Mouse (Mus musculus): ENCODE measurements around the gene Lrrc23. TPM values are rescaled to one million over a fixed set of nuclear protein-coding genes. Genes with fewer than 3 reads are reported as not detected.
A peak's percentile ranks its signal among the peaks of the same experiment; 100 is the strongest.

Lrrc23 gene
- total and polyA plus RNA-seq, 3 experiments: 3.2 TPM; not detected in 2

DNA sequence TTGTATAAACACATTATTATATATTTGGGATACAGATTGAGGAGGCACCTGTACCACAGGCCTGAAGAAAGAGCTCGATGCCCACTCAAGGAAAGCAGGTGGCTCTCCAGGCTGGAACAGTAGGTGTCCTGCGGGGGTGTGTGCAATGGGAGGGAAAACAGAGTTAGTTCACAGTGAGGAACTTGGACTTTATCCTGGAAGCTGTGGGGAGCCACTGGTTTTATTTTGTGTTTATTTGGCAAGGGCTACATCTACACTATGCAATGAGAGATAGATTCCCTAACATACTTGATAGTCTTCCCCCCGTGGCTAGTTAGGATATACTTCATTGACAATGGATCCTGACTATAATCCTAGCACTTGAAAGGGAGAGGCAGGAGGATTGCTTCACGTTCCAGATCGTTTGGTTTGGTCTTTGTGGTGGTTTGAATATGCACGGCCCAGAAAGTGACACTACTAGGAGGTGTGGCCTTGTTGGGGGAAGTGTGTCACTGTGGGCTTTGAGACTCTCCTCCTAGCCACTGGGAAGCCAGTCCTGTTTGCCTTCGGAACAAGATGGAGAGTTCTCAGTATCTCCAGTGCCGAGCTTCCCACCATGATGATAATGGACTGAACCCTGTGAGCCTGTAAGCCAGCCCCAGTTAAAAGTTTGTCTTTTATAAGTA is 7.4 kb upstream of the Lrrc23 start:
- Histone ChIP-seq H3K36me3 (ENCODE audit: control insufficient read depth, insufficient read depth, low read length) (no peaks in the 10 kb centered on the region), H3K79me2 (replicated peaks; ENCODE audit: control insufficient read depth, insufficient read depth, low read length) (no peaks in the 10 kb centered on the region), H3K27me3 (ENCODE audit: control insufficient read depth, insufficient read depth, low read length) (no peaks in the 10 kb centered on the region), H3K4me1 (ENCODE audit: control insufficient read depth, insufficient read depth, low read length) (no peaks in the 10 kb centered on the region), H3K27ac (no peak overlapping the region), H3K9ac (ENCODE audit: low read depth, low read length) (no peak overlapping the region), H3K4me3 (no peak overlapping the region)
- DNase-seq: no peak
- WGBS: 53% methylated on average over 8 of the region's 8 CpGs
- intact Hi-C loops (cut with DNase I): no loop called here
- TF ChIP-seq POLR2A (IDR thresholded peaks at IDR 0.05; ENCODE audit: insufficient read depth, low read depth, low read length): no peak
- TF ChIP-seq CTCF (IDR thresholded peaks at IDR 0.05): no peak
- no peak for TF ChIP-seq EP300 (IDR thresholded peaks at IDR 0.05; ENCODE audit: insufficient read depth, low read depth, low read length)

DNA sequence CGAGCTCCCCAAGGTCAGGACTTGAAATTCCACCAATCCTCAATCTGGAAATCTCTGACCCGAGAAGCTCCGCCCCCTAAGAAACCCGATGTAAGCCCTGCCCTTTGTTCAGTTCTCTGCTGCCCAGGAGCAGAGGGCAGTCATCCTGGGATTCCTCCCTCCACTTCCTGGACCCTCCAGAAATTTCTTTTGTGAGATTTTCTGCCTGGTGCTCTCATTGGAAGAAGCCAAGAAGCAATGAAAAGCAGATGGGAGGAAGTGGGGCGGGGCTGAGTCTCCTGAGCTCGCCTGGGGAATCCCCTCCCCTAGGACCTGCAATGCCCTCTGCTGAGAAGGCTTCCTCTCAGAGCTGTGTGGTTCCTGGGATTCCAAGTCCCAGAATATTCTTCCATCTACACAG is 2.9 kb upstream of the Lrrc23 start:
- no peaks in the 10 kb centered on the region; the same call in 1 of the 2 replicates for H3K27me3 ChIP-seq (ENCODE audit: control insufficient read depth, insufficient read depth, low read length)
- peak in 1 of 2 experiments; percentile 48 for DNase-seq
- H3K4me1 ChIP-seq (ENCODE audit: control insufficient read depth, insufficient read depth, low read length): peaks cover 1% of the 10 kb centered on the region; the same call in 1 of the 2 replicates
- WGBS: 14% methylated on average over 6 of the region's 6 CpGs
- no peak overlapping the region for H3K9ac ChIP-seq (ENCODE audit: low read depth, low read length)
- peak overlapping the region; percentile 14; the same call in 1 of the 2 replicates for H3K4me3 ChIP-seq
- H3K36me3 ChIP-seq (ENCODE audit: control insufficient read depth, insufficient read depth, low read length): no peaks in the 10 kb centered on the region
- H3K79me2 ChIP-seq (replicated peaks; ENCODE audit: control insufficient read depth, insufficient read depth, low read length): no peaks in the 10 kb centered on the region
- H3K27ac ChIP-seq: no peak overlapping the region
- TF ChIP-seq POLR2A (IDR thresholded peaks at IDR 0.05; ENCODE audit: insufficient read depth, low read depth, low read length) (no peak), CTCF (IDR thresholded peaks at IDR 0.05) (no peak), EP300 (IDR thresholded peaks at IDR 0.05; ENCODE audit: insufficient read depth, low read depth, low read length) (no peak)
- intact Hi-C loops (cut with DNase I): no loop called here

GRCm38 (mm10) chr6:124780917-124781316 is 1.4 kb upstream of the Lrrc23 start:
- TF ChIP-seq POLR2A (IDR thresholded peaks at IDR 0.05; ENCODE audit: insufficient read depth, low read depth, low read length) (no peak), CTCF (IDR thresholded peaks at IDR 0.05) (no peak), EP300 (IDR thresholded peaks at IDR 0.05; ENCODE audit: insufficient read depth, low read depth, low read length) (no peak)
- H3K27ac ChIP-seq: no peak overlapping the region
- no peaks in the 10 kb centered on the region for H3K36me3 ChIP-seq (ENCODE audit: control insufficient read depth, insufficient read depth, low read length)
- no peaks in the 10 kb centered on the region for H3K79me2 ChIP-seq (replicated peaks; ENCODE audit: control insufficient read depth, insufficient read depth, low read length)
- WGBS: 86% methylated on average over 7 of the region's 7 CpGs
- H3K9ac ChIP-seq (ENCODE audit: low read depth, low read length): no peak overlapping the region
- no peak for DNase-seq
- H3K27me3 ChIP-seq (ENCODE audit: control insufficient read depth, insufficient read depth, low read length): no peaks in the 10 kb centered on the region; the same call in 1 of the 2 replicates
- H3K4me1 ChIP-seq (ENCODE audit: control insufficient read depth, insufficient read depth, low read length): peaks cover 1% of the 10 kb centered on the region; the same call in 1 of the 2 replicates
- H3K4me3 ChIP-seq: no peak overlapping the region
- intact Hi-C loops (cut with DNase I): no loop called here

DNA sequence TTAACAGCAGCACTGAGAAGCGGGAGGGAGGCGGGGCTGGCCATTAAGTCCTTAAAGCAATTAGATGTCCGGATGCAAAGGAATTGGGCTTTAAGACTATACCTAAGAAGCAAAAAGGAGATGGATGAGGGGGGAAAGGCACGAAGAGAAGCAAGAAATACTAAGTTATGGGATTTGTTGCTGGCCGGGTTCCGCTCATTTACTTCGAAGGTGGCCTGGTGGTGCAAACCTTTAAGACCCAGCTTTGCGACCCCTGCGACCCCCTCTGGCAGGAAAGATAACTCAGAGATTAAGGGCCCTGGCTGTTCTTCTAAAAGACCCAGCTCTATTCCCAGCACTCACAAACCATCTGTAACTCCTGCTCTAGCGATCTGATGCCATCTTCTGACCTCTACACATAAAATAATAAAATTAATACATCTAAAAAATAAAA is 473 bp upstream of the Lrrc23 start:
- WGBS: 11% methylated on average over 10 of the region's 10 CpGs
- intact Hi-C loops (cut with DNase I): no loop called here

DNA sequence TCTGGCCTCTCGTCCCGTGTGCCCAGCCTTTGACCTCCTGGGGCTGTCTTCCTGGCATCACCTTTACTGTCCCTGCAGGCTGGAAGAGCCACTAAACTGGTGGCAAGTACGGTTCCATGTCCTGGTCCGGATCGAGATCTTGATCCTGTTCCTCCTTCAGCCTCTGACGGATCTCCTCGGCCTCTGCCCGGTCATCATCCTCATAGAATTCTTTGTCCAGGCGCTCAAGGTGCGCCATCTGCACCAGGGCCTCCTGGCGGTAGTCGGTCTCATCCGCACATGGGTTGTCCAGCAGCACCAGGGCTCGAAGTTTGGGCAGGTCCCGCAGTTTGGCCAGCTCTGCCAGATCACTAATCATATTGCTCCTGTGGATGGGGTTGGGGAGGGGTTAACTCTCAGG is 9.0 kb downstream of the Lrrc23 start:
- TF ChIP-seq EP300 (IDR thresholded peaks at IDR 0.05; ENCODE audit: insufficient read depth, low read depth, low read length): no peak
- TF ChIP-seq CTCF (IDR thresholded peaks at IDR 0.05): no peak
- TF ChIP-seq POLR2A (IDR thresholded peaks at IDR 0.05; ENCODE audit: insufficient read depth, low read depth, low read length): no peak
- H3K27ac ChIP-seq: no peak overlapping the region
- peaks cover 3% of the 10 kb centered on the region; the same call in 1 of the 2 replicates for H3K27me3 ChIP-seq (ENCODE audit: control insufficient read depth, insufficient read depth, low read length)
- H3K9ac ChIP-seq (ENCODE audit: low read depth, low read length): no peak overlapping the region
- H3K4me3 ChIP-seq: no peak overlapping the region
- no peaks in the 10 kb centered on the region for H3K36me3 ChIP-seq (ENCODE audit: control insufficient read depth, insufficient read depth, low read length)
- no peak for DNase-seq
- 87% methylated on average over 15 of the region's 15 CpGs for WGBS
- H3K79me2 ChIP-seq (replicated peaks; ENCODE audit: control insufficient read depth, insufficient read depth, low read length): no peaks in the 10 kb centered on the region
- intact Hi-C loops (cut with DNase I): no loop called here
- H3K4me1 ChIP-seq (ENCODE audit: control insufficient read depth, insufficient read depth, low read length): no peaks in the 10 kb centered on the region

More for the DNA sequence above, 473 bp upstream of the Lrrc23 start:
- no peaks in the 10 kb centered on the region for H3K79me2 ChIP-seq (replicated peaks; ENCODE audit: control insufficient read depth, insufficient read depth, low read length)
- H3K9ac ChIP-seq (ENCODE audit: low read depth, low read length): no peak overlapping the region
- H3K27me3 ChIP-seq (ENCODE audit: control insufficient read depth, insufficient read depth, low read length): no peaks in the 10 kb centered on the region; the same call in 1 of the 2 replicates
- peaks cover 1% of the 10 kb centered on the region; the same call in 1 of the 2 replicates for H3K4me1 ChIP-seq (ENCODE audit: control insufficient read depth, insufficient read depth, low read length)
- no peaks in the 10 kb centered on the region for H3K36me3 ChIP-seq (ENCODE audit: control insufficient read depth, insufficient read depth, low read length)
- H3K27ac ChIP-seq: no peak overlapping the region
- no peak for DNase-seq
- peak overlapping the region; percentile 43 for H3K4me3 ChIP-seq
- TF ChIP-seq EP300 (IDR thresholded peaks at IDR 0.05; ENCODE audit: insufficient read depth, low read depth, low read length) (no peak), POLR2A (IDR thresholded peaks at IDR 0.05; ENCODE audit: insufficient read depth, low read depth, low read length) (no peak), CTCF (IDR thresholded peaks at IDR 0.05) (no peak)

DNA sequence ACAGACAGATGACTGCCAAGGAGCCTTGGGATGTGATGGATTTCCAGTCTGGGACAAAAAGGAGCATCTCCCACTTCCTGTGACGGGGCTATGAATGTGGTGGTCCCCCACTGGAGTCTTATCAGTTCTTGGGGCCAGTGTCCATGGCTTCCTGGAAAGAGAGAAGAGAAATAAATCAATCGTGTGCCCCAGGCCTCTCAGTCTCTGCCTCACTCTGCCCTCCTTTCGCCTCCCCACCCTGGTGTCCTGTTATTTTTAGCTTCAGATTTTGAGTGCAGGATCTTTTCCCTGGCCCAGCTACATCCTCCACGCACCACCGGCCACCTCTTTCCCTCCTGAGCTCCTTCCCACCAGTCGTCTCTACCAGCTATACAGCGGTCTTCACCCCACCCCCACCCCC is 9.5 kb downstream of the Lrrc23 start:
- TF ChIP-seq EP300 (IDR thresholded peaks at IDR 0.05; ENCODE audit: insufficient read depth, low read depth, low read length) (no peak), CTCF (IDR thresholded peaks at IDR 0.05) (no peak), POLR2A (IDR thresholded peaks at IDR 0.05; ENCODE audit: insufficient read depth, low read depth, low read length) (no peak)
- Histone ChIP-seq H3K36me3 (ENCODE audit: control insufficient read depth, insufficient read depth, low read length) (no peaks in the 10 kb centered on the region), H3K27ac (no peak overlapping the region), H3K4me1 (ENCODE audit: control insufficient read depth, insufficient read depth, low read length) (no peaks in the 10 kb centered on the region), H3K9ac (ENCODE audit: low read depth, low read length) (no peak overlapping the region), H3K4me3 (no peak overlapping the region), H3K27me3 (ENCODE audit: control insufficient read depth, insufficient read depth, low read length) (peaks cover 3% of the 10 kb centered on the region; the same call in 1 of the 2 replicates), H3K79me2 (replicated peaks; ENCODE audit: control insufficient read depth, insufficient read depth, low read length) (no peaks in the 10 kb centered on the region)
- intact Hi-C loops (cut with DNase I): no loop called here
- 46% methylated on average over 7 of the region's 7 CpGs for WGBS
- no peak for DNase-seq

Measured in heart, adult 2 months (tissue).